ENCODE assay signal across 26 mouse cellular contexts in genomic region chr15:22857704-22858103, GRCm38 (mm10).
"Had no signal": no experiment of that assay in that cellular context is flagged by ENCODE, and none has a peak within 500 bp of the region (broad histone marks: within the 10 kb centered on the region; RNA-seq: fewer than 3 reads in every experiment).

No protein-coding gene starts in this region.

- H3K27me3 ChIP-seq: heart, embryonic 13.5 days; heart, embryonic 15.5 days; hindbrain, embryonic 13.5 days; hindbrain, embryonic 15.5 days; kidney, embryonic 15.5 days; limb, embryonic 13.5 days; limb, embryonic 15.5 days; liver, embryonic 12.5 days had no signal

- H3K27ac ChIP-seq: heart, adult 2 months; heart, embryonic 13.5 days; heart, embryonic 15.5 days; hindbrain, embryonic 13.5 days; hindbrain, embryonic 15.5 days; hindbrain, postnatal 0 days; kidney, embryonic 15.5 days; kidney, postnatal 0 days; limb, embryonic 13.5 days; limb, embryonic 15.5 days; liver, embryonic 12.5 days; liver, embryonic 14.5 days had no signal

- ATAC-seq: hindbrain, postnatal 0 days; intestine, embryonic 16.5 days; liver, embryonic 12.5 days had no signal

- H3K4me2 ChIP-seq: heart, embryonic 11.5 days; heart, embryonic 13.5 days; heart, embryonic 15.5 days; hindbrain, embryonic 13.5 days; hindbrain, embryonic 15.5 days; kidney, embryonic 15.5 days; limb, embryonic 13.5 days; limb, embryonic 15.5 days; liver, embryonic 12.5 days had no signal

- H3K4me3 ChIP-seq: heart, adult 2 months; heart, embryonic 13.5 days; heart, embryonic 15.5 days; hindbrain, embryonic 13.5 days; hindbrain, embryonic 15.5 days; kidney, embryonic 15.5 days; limb, embryonic 13.5 days; limb, embryonic 15.5 days; liver, embryonic 12.5 days had no signal

- H3K9me3 ChIP-seq: heart, embryonic 13.5 days; heart, embryonic 15.5 days; hindbrain, embryonic 13.5 days; hindbrain, embryonic 15.5 days; kidney, embryonic 15.5 days; limb, embryonic 13.5 days; limb, embryonic 15.5 days; liver, embryonic 12.5 days had no signal

- H3K36me3 ChIP-seq: heart, embryonic 13.5 days; heart, embryonic 15.5 days; hindbrain, embryonic 13.5 days; hindbrain, embryonic 15.5 days; kidney, embryonic 15.5 days; limb, embryonic 13.5 days; limb, embryonic 15.5 days; liver, embryonic 12.5 days had no signal

- H3K4me1 ChIP-seq: heart, embryonic 13.5 days; heart, embryonic 15.5 days; hindbrain, embryonic 13.5 days; hindbrain, embryonic 15.5 days; kidney, embryonic 15.5 days; limb, embryonic 13.5 days; limb, embryonic 15.5 days; liver, embryonic 12.5 days had no signal

- H3K9ac ChIP-seq: heart, embryonic 13.5 days; heart, embryonic 15.5 days; hindbrain, embryonic 13.5 days; hindbrain, embryonic 15.5 days; kidney, embryonic 15.5 days; limb, embryonic 13.5 days; limb, embryonic 15.5 days; liver, embryonic 12.5 days; liver, embryonic 14.5 days had no signal

- DNase-seq: gastrocnemius, postnatal 14 days; gastrocnemius, postnatal 36 days; heart, adult 2 months; heart, postnatal 14 days; heart, postnatal 36 days; kidney, adult 11 months; kidney, adult 2 months; kidney, adult 9 months; kidney, postnatal 14 days; kidney, postnatal 36 days; layer of hippocampus, adult 9-11 months; layer of hippocampus, postnatal 36 days; left cerebral cortex, postnatal 4 days had no signal
